Mouse (Mus musculus): Measurements from ENCODE around the gene Hyal3. TPM values are rescaled to one million over a fixed set of nuclear protein-coding genes. Genes with fewer than 3 reads are reported as not detected.

Hyal3 gene
- total and polyA plus RNA-seq, 2 experiments from 2014 or later = 1.8 to 4.3 TPM

DNA sequence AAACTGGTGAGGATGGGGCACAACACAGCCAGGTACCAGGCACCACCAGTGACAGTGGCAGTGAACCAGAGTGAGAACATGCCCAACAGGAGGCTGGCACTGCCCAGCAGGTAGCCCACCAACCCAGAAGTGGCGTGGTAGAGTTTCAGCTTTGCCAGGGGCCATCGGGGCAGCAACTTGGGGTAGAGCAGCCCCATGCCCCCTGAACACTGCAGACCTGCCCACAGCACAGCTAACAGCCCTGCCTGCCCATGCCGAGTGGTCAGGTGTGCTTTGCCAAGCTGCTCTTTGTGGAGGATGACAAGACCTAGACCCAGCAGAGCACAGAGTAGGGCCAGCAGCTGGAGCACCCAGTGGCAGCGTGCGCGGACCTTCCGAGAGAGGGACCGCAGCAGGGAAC is 40.7 kb upstream of the Hyal3 start:
- peaks cover 22% of the 10 kb centered on the region for H3K4me1 ChIP-seq (ENCODE audit: insufficient read depth, low read length)
- no peaks in the 10 kb centered on the region for H3K27me3 ChIP-seq (ENCODE audit: insufficient read depth, low read length)
- WGBS = 93% methylated on average over 8 of the region's 8 CpGs
- no peak for TF ChIP-seq CTCF (IDR thresholded peaks at IDR 0.05)
- H3K9me3 ChIP-seq (ENCODE audit: low read length) = no peaks in the 10 kb centered on the region
- no peak overlapping the region for H3K4me3 ChIP-seq (ENCODE audit: low read depth, low read length)
- peaks cover 38% of the 10 kb centered on the region for H3K36me3 ChIP-seq (ENCODE audit: insufficient read depth, low read length)
- H3K4me2 ChIP-seq (ENCODE audit: low read depth, low read length, poor library complexity, severe bottlenecking) = no peak overlapping the region
- DNase-seq (ENCODE audit: low spot score) = no peak
- H3K27ac ChIP-seq (ENCODE audit: low read depth, low read length) = no peak overlapping the region
- no peak for ATAC-seq (ENCODE audit: low FRiP score)
- no peak overlapping the region for H3K9ac ChIP-seq (replicated peaks; ENCODE audit: low read length, poor library complexity, severe bottlenecking)

DNA sequence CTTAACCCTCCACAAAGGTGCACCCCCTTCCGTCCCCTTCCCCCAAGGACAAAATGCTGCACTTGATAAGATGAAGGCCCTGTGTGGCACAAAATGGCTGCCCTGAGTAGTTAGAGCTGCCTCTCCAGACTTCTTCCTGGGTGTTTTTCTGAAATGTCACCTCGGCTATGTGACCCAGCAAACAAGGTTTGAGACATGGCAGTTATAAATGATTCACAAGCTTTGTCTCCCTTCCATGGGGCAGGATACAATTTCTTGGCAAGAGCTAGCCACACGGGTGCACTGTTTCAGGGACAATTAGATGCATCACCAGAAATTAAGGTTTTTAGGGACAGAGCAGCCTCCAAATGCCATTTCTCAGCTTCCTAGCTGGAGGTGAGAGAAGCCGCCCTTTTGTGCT is 40.2 kb upstream of the Hyal3 start:
- 76% methylated on average over 4 of the region's 4 CpGs for WGBS
- ATAC-seq (ENCODE audit: low FRiP score) = no peak
- 0 out of 2 replicates have a peak, but pooled peaks have one; percentile 5 for TF ChIP-seq CTCF (IDR thresholded peaks at IDR 0.05)
- Histone ChIP-seq H3K27ac (ENCODE audit: low read depth, low read length) (no peak overlapping the region), H3K4me2 (ENCODE audit: low read depth, low read length, poor library complexity, severe bottlenecking) (peak overlapping the region; percentile 79), H3K4me3 (ENCODE audit: low read depth, low read length) (no peak overlapping the region), H3K4me1 (ENCODE audit: insufficient read depth, low read length) (peaks cover 22% of the 10 kb centered on the region), H3K27me3 (ENCODE audit: insufficient read depth, low read length) (no peaks in the 10 kb centered on the region), H3K36me3 (ENCODE audit: insufficient read depth, low read length) (peaks cover 42% of the 10 kb centered on the region), H3K9me3 (ENCODE audit: low read length) (no peaks in the 10 kb centered on the region), H3K9ac (replicated peaks; ENCODE audit: low read length, poor library complexity, severe bottlenecking) (no peak overlapping the region)
- DNase-seq (ENCODE audit: low spot score) = no peak

DNA sequence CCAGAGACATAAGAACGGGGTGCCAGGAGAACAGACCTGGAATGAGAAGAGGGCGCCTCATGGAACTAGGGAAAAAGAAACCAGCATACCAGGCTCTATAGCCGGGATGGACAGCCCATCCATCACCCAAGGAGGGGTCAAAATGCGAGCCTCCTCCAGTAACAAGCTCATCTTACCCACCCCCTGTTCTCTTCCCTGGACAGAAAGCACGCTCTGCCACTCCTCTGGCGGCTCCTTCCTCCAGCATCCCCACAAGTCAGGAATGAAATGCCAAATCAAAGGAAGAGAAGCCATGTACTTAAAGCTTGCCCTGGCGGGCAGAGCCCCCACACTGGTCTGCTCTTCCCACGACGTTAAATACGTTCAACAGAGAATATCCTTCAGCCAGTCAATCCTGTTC is 39.6 kb upstream of the Hyal3 start:
- H3K4me2 ChIP-seq (ENCODE audit: low read depth, low read length, poor library complexity, severe bottlenecking) = peak overlapping the region; percentile 79
- H3K27ac ChIP-seq (ENCODE audit: low read depth, low read length) = peak overlapping the region; percentile 14; the same call in 1 of the 2 replicates
- ATAC-seq (ENCODE audit: low FRiP score) (no peak), DNase-seq (ENCODE audit: low spot score) (no peak)
- no peaks in the 10 kb centered on the region for H3K9me3 ChIP-seq (ENCODE audit: low read length)
- WGBS = 45% methylated on average over 10 of the region's 10 CpGs
- peaks cover 43% of the 10 kb centered on the region for H3K36me3 ChIP-seq (ENCODE audit: insufficient read depth, low read length)
- H3K9ac ChIP-seq (replicated peaks; ENCODE audit: low read length, poor library complexity, severe bottlenecking) = peak overlapping the region; percentile 58
- peaks cover 16% of the 10 kb centered on the region for H3K4me1 ChIP-seq (ENCODE audit: insufficient read depth, low read length)
- no peak for TF ChIP-seq CTCF (IDR thresholded peaks at IDR 0.05)
- peak overlapping the region; percentile 56 for H3K4me3 ChIP-seq (ENCODE audit: low read depth, low read length)
- no peaks in the 10 kb centered on the region for H3K27me3 ChIP-seq (ENCODE audit: insufficient read depth, low read length)

DNA sequence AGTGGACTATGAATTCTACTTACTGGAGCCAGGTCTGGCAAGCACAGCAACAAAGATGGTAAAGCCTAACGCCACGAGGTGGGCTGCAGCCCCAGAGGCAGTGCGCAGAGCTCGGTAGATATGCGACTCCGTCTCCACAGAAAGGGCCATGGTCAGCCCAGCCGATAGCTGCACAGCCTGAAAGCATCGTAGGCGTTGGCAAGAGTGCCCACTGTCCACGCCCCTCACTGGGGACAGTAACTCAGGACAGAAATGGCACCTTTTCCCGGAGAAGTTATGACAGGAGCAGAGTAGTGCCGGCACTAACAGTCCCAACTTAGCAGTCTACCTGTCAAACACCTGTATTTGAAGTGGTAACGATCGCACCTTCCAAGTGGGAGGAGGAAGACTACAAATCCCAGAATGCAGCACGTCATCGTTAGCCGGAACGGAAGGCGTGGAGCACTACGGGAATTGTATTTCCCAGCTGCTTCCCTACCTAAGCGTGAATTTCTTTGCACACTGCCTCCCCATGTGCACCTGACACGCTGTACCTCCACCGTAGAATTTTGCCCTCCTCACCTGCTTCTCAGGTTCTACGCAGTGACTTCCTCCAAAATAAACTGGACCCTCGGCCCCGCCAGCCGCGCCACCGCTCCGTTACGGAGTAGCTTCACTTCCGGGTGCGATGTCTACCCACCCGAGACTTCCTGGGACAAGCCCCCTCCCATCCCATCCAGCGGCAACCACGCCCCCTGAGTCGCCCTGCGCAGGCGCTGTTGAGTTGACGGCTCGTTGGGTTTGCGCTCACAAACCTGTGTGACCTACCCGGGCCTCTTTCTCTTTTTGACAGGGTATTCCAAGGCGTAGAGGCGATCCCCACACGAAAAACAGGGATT is 38.9 kb upstream of the Hyal3 start, which contains the start of the genes Cyb561d2 and Nprl2:
TSS of gene Cyb561d2 (minus strand) at position 720 of the 878 bp plus-strand sequence.
TSS of gene Nprl2 (plus strand) at position 753 of the 878 bp plus-strand sequence.
- peak; percentile 95 for DNase-seq (ENCODE audit: low spot score)
- Histone ChIP-seq H3K9ac (replicated peaks; ENCODE audit: low read length, poor library complexity, severe bottlenecking) (peak within 1 kb of the TSS; percentile 58), H3K4me3 (ENCODE audit: low read depth, low read length) (peak within 1 kb of the TSS; percentile 56), H3K27me3 (ENCODE audit: insufficient read depth, low read length) (no peaks in the 10 kb centered on the region), H3K4me2 (ENCODE audit: low read depth, low read length, poor library complexity, severe bottlenecking) (peak within 1 kb of the TSS; percentile 79), H3K27ac (ENCODE audit: low read depth, low read length) (peak within 1 kb of the TSS; percentile 67), H3K36me3 (ENCODE audit: insufficient read depth, low read length) (peaks cover 43% of the 10 kb centered on the region), H3K9me3 (ENCODE audit: low read length) (no peaks in the 10 kb centered on the region), H3K4me1 (ENCODE audit: insufficient read depth, low read length) (peaks cover 11% of the 10 kb centered on the region)
- ATAC-seq (ENCODE audit: low FRiP score) = peak; percentile 86
- WGBS = under 1% methylated on average over 46 of the region's 46 CpGs
- TF ChIP-seq CTCF (IDR thresholded peaks at IDR 0.05) = no peak; the same call in 1 of the 2 replicates

DNA sequence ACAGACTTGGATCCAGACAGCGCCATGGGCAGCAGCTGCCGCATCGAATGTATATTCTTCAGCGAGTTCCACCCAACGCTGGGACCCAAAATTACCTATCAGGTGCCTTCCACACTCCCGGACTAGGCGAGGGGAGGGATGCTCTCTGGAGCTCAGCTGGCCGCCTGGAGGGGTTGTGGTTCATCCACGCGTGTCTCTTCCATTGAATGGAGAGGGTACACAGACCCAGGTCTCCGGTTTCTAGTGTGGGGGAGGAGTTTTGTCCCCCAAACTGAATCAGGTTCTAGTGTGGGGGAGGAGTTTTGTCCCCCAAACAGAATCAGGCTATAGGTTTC is 38.3 kb upstream of the Hyal3 start:
- 3% methylated on average over 11 of the region's 11 CpGs for WGBS
- H3K9me3 ChIP-seq (ENCODE audit: low read length) = no peaks in the 10 kb centered on the region
- DNase-seq (ENCODE audit: low spot score) = no peak
- peaks cover 14% of the 10 kb centered on the region; the same call in 1 of the 2 replicates for H3K4me1 ChIP-seq (ENCODE audit: insufficient read depth, low read length)
- H3K27ac ChIP-seq (ENCODE audit: low read depth, low read length) = peak overlapping the region; percentile 67
- H3K27me3 ChIP-seq (ENCODE audit: insufficient read depth, low read length) = no peaks in the 10 kb centered on the region
- TF ChIP-seq CTCF (IDR thresholded peaks at IDR 0.05) = no peak
- H3K9ac ChIP-seq (replicated peaks; ENCODE audit: low read length, poor library complexity, severe bottlenecking) = peak overlapping the region; percentile 58
- peak overlapping the region; percentile 56 for H3K4me3 ChIP-seq (ENCODE audit: low read depth, low read length)
- H3K36me3 ChIP-seq (ENCODE audit: insufficient read depth, low read length) = peaks cover 42% of the 10 kb centered on the region
- ATAC-seq (ENCODE audit: low FRiP score) = peak; percentile 11; the same call in 1 of the 2 replicates
- H3K4me2 ChIP-seq (ENCODE audit: low read depth, low read length, poor library complexity, severe bottlenecking) = peak overlapping the region; percentile 79

DNA sequence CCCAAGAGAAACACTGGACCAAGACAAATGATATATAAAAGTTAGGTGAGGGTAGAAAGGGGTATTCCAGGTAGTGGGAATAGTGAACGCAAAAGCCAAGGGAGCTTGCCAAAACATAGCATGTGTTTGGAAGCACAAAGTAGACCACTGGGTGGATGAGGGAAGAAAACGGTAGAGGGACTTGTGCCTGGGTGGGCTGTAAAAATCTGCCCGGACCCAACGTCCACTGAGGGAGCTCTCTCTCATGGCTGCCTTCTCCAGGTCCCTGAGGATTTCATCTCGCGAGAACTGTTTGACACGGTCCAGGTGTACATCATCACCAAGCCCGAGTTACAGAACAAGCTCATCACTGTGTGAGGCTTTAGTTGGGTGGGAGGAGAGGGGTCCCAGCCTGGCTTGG is 37.9 kb upstream of the Hyal3 start:
- H3K9ac ChIP-seq (replicated peaks; ENCODE audit: low read length, poor library complexity, severe bottlenecking) = peak overlapping the region; percentile 58
- H3K4me1 ChIP-seq (ENCODE audit: insufficient read depth, low read length) = peaks cover 18% of the 10 kb centered on the region; the same call in 1 of the 2 replicates
- H3K27me3 ChIP-seq (ENCODE audit: insufficient read depth, low read length) = no peaks in the 10 kb centered on the region
- H3K9me3 ChIP-seq (ENCODE audit: low read length) = no peaks in the 10 kb centered on the region
- H3K4me2 ChIP-seq (ENCODE audit: low read depth, low read length, poor library complexity, severe bottlenecking) = peak overlapping the region; percentile 79
- peak overlapping the region; percentile 56 for H3K4me3 ChIP-seq (ENCODE audit: low read depth, low read length)
- peaks cover 38% of the 10 kb centered on the region for H3K36me3 ChIP-seq (ENCODE audit: insufficient read depth, low read length)
- no peak overlapping the region for H3K27ac ChIP-seq (ENCODE audit: low read depth, low read length)
- ATAC-seq (ENCODE audit: low FRiP score) (no peak), DNase-seq (ENCODE audit: low spot score) (no peak)
- 53% methylated on average over 8 of the region's 8 CpGs for WGBS
- no peak for TF ChIP-seq CTCF (IDR thresholded peaks at IDR 0.05)

Data from midbrain, postnatal 0 days (tissue).